Comparison of ENCODE assay signal across 9 mouse cellular contexts in genomic region chr7:139368218-139368617, GRCm38 (mm10). TPM values are rescaled to one million over a fixed set of nuclear protein-coding genes. Genes with fewer than 3 reads are reported as not detected.
DNase-seq lines count a peak whose midpoint lies in the region; ATAC-seq lines count a peak whose summit lies in the region.
"Had no signal": no experiment of that assay in that cellular context is flagged by ENCODE, and none has a peak within 500 bp of the region (broad histone marks: within the 10 kb centered on the region; RNA-seq: fewer than 3 reads in every experiment).

No protein-coding gene starts in this region.

- WGBS in kidney, embryonic 15.5 days = 85% methylated on average over 2 of the region's 2 CpGs
- WGBS in embryonic facial prominence, embryonic 13.5 days = 87% methylated on average over 2 of the region's 2 CpGs
- WGBS in lung, embryonic 16.5 days = 64% methylated on average over 2 of the region's 2 CpGs

- no peak for DNase-seq in kidney, adult 9 months
- peak; percentile 47 to 72 for DNase-seq in heart, postnatal 14 days
- no peak for DNase-seq in yolk sac, embryonic 10.5 days (ENCODE audit: low spot score)
- DNase-seq in spleen, adult 18-20 months = no peak
- DNase-seq: layer of hippocampus, adult 9-11 months had no signal

- intact Hi-C loops in heart, postnatal 14 days (cut with DNase I) = no loop called here

- no peak overlapping the region for H3K4me3 ChIP-seq in kidney, embryonic 15.5 days (replicated peaks)
- no peak overlapping the region for H3K4me3 ChIP-seq in embryonic facial prominence, embryonic 13.5 days
- H3K4me3 ChIP-seq in lung, embryonic 16.5 days (ENCODE audit: low read length) = no peak overlapping the region

- ATAC-seq in kidney, embryonic 15.5 days (replicated peaks; ENCODE audit: low FRiP score) = no peak
- ATAC-seq in embryonic facial prominence, embryonic 13.5 days (ENCODE audit: insufficient number of reproducible peaks, insufficient read depth, low FRiP score, low TSS enrichment, low read depth) = no peak
- peak; percentile 5; the same call in 1 of the 2 replicates for ATAC-seq in lung, embryonic 16.5 days (ENCODE audit: low read depth)
- no peak for ATAC-seq in frontal cortex, adult (ENCODE audit: low TSS enrichment)

- peak overlapping the region; percentile 83 for H3K27ac ChIP-seq in kidney, embryonic 15.5 days
- H3K27ac ChIP-seq in embryonic facial prominence, embryonic 13.5 days = peak overlapping the region; percentile 93
- peak overlapping the region; percentile 91 for H3K27ac ChIP-seq in lung, embryonic 16.5 days (ENCODE audit: low read length)

- no peaks in the 10 kb centered on the region for H3K27me3 ChIP-seq in kidney, embryonic 15.5 days
- no peaks in the 10 kb centered on the region for H3K27me3 ChIP-seq in embryonic facial prominence, embryonic 13.5 days
- H3K27me3 ChIP-seq in lung, embryonic 16.5 days (ENCODE audit: control insufficient read depth, insufficient read depth, low read depth, low read length) = no peaks in the 10 kb centered on the region

- H3K4me1 ChIP-seq in kidney, embryonic 15.5 days = peaks cover 44% of the 10 kb centered on the region
- peaks cover 56% of the 10 kb centered on the region for H3K4me1 ChIP-seq in embryonic facial prominence, embryonic 13.5 days
- peaks cover 62% of the 10 kb centered on the region for H3K4me1 ChIP-seq in lung, embryonic 16.5 days (replicated peaks; ENCODE audit: control insufficient read depth, insufficient read depth, low read length)

- no peaks in the 10 kb centered on the region for H3K36me3 ChIP-seq in kidney, embryonic 15.5 days
- H3K36me3 ChIP-seq in embryonic facial prominence, embryonic 13.5 days = no peaks in the 10 kb centered on the region
- no peaks in the 10 kb centered on the region for H3K36me3 ChIP-seq in lung, embryonic 16.5 days (ENCODE audit: control insufficient read depth, insufficient read depth, low read length)

- H3K9ac ChIP-seq in kidney, embryonic 15.5 days = no peak overlapping the region
- H3K9ac ChIP-seq in embryonic facial prominence, embryonic 13.5 days = peak overlapping the region; percentile 58
- peak overlapping the region; percentile 27; the same call in 1 of the 2 replicates for H3K9ac ChIP-seq in lung, embryonic 16.5 days (ENCODE audit: low read length)

- H3K9me3 ChIP-seq in kidney, embryonic 15.5 days (replicated peaks) = no peaks in the 10 kb centered on the region
- H3K9me3 ChIP-seq in embryonic facial prominence, embryonic 13.5 days = no peaks in the 10 kb centered on the region
- H3K9me3 ChIP-seq in lung, embryonic 16.5 days (ENCODE audit: control insufficient read depth, low read length) = no peaks in the 10 kb centered on the region

- no peak overlapping the region for H3K4me2 ChIP-seq in kidney, embryonic 15.5 days
- peak overlapping the region; percentile 31; the same call in 1 of the 2 replicates for H3K4me2 ChIP-seq in embryonic facial prominence, embryonic 13.5 days
- H3K4me2 ChIP-seq in lung, embryonic 16.5 days (ENCODE audit: low read depth, low read length) = no peak overlapping the region

RNA-seq across cellular contexts. Expression of gene Inpp5a, which starts 20.7 kb away (rescaled TPM):
- polyA plus RNA-seq in kidney, embryonic 15.5 days (2015; fragmentation: Nextera tagmentation; extraction: Ambion mirVana) = 19.1 and 22.2 TPM in 2 replicates
- 24.4 and 24.9 TPM in 2 replicates for polyA plus RNA-seq in embryonic facial prominence, embryonic 13.5 days (2015; fragmentation: Nextera tagmentation; extraction: Ambion mirVana)
- 100 to 1,000 TPM; 201 to 215 TPM for total RNA-seq in heart, postnatal 14 days (2021)
- 26.8 and 28.8 TPM in 2 replicates for polyA plus RNA-seq in lung, embryonic 16.5 days (2015; fragmentation: Nextera tagmentation; extraction: Ambion mirVana)

Comparison
In these comparisons a context has a peak if more than half of its experiments do, and no peak if none do; other contexts are left out.
1. DNase-seq: peak in heart, postnatal 14 days (2 of 2); none in kidney, adult 9 months (single experiment), yolk sac, embryonic 10.5 days (single experiment) and spleen, adult 18-20 months (0 of 2).
2. Peak in every context shown above with its lines, with median percentiles within 50 percentile points of each other: H3K27ac ChIP-seq.